Mouse (Mus musculus): ENCODE results near the gene Psg20. TPM values are rescaled to one million over a fixed set of nuclear protein-coding genes. Genes with fewer than 3 reads are reported as not detected.

Psg20 gene
- not detected in 2 replicates for total RNA-seq (2012; rRNA removed)
- not detected for polyA plus RNA-seq (2012; ENCODE audit: insufficient read depth in 1 of 2, insufficient read length in 2 of 2, low read depth in 1 of 2, low replicate concordance in 2 of 2, missing spikeins in 1 of 2)

DNA sequence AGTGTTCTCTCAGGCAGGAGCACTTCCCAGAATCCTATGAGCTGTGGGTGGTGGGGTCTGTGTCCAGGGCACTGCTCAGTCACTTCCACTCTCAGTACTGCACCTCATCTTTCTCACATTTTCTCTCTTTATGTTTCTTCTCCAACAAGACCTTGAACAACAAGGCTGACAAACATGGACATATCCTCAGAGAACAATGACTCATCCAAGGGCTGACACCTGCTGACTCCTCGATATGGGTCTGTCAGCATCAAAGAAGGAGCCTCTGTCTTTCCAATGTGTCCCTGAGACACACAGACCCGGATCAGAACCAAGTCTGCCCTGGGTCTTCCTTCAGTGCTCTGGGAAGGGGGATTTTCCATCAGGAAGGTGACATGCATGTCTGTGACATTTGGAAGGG, at the start of gene Psg20:
Psg20 (minus strand) TSS at position 101 of the 400 bp plus-strand sequence.
- TF ChIP-seq MAX (IDR thresholded peaks at IDR 0.05; ENCODE audit: low read length) (no peak), ZNF384 (IDR thresholded peaks at IDR 0.05; ENCODE audit: low read depth, low read length) (no peak), CTCF (IDR thresholded peaks at IDR 0.05 in 2 of 3, conservative IDR thresholded peaks at IDR 0.05 in 1 of 3; ENCODE audit: control insufficient read depth in 1 of 3, insufficient read depth in 1 of 3, low read depth in 2 of 3, low read length in 3 of 3, poor library complexity in 1 of 3, severe bottlenecking in 1 of 3) (no peak)
- no peak within 1 kb of the TSS for H3K4me3 ChIP-seq (ENCODE audit: control insufficient read depth in 1 of 2, insufficient read depth in 1 of 2, low read depth in 2 of 2, low read length in 2 of 2)

DNA sequence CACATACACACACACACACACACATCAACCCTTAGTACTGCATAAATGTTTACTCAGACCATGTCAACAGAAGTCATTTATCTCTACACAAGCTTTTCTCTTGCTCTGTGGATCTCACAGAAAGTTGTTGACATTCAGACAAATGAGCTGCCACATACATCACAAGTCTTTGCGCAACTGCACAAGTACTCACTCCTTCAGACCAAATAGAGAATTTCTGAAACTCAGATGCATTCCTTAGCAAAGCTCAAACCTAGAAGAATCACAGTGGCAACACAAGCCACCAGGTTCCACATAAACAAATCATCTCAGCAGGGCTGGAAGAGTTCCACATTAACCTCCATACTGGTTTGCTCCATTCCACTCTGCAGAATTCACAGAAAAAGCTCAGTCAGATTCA, 48.5 kb upstream of the Psg20 start:
- Histone ChIP-seq H3K4me1 (ENCODE audit: control insufficient read depth in 1 of 2, insufficient read depth in 2 of 2, low read length in 2 of 2) (no peaks in the 10 kb centered on the region), H3K9ac (ENCODE audit: control insufficient read depth, low read depth, low read length, poor library complexity, severe bottlenecking) (no peak overlapping the region), H3K27me3 (ENCODE audit: control insufficient read depth in 1 of 2, insufficient read depth in 2 of 2, low read length in 2 of 2) (no peaks in the 10 kb centered on the region), H3K4me3 (ENCODE audit: control insufficient read depth in 1 of 2, insufficient read depth in 1 of 2, low read depth in 2 of 2, low read length in 2 of 2) (no peak overlapping the region), H3K36me3 (ENCODE audit: control insufficient read depth in 1 of 2, insufficient read depth in 2 of 2, low read length in 2 of 2) (no peaks in the 10 kb centered on the region), H3K79me2 (ENCODE audit: control insufficient read depth, insufficient read depth, low read length, poor library complexity) (no peaks in the 10 kb centered on the region), H3K27ac (ENCODE audit: control insufficient read depth, low read depth, low read length) (no peak overlapping the region), H3K9me3 (replicated peaks; ENCODE audit: insufficient read depth, low read length) (no peaks in the 10 kb centered on the region)
- TF ChIP-seq NELFE (IDR thresholded peaks at IDR 0.05; ENCODE audit: low read depth, low read length) = no peak
- TF ChIP-seq MYC (IDR thresholded peaks at IDR 0.05; ENCODE audit: low read depth, low read length) = no peak
- no peak for TF ChIP-seq MXI1 (IDR thresholded peaks at IDR 0.05; ENCODE audit: low read depth, low read length)
- no peak for TF ChIP-seq NRF1 (IDR thresholded peaks at IDR 0.05; ENCODE audit: insufficient read depth, low read depth, low read length, poor library complexity, severe bottlenecking)
- TF ChIP-seq POLR2AphosphoS2 (IDR thresholded peaks at IDR 0.05; ENCODE audit: low read length) = no peak
- no peak for TF ChIP-seq CHD2 (IDR thresholded peaks at IDR 0.05; ENCODE audit: low read length)
- no peak for TF ChIP-seq JUND (IDR thresholded peaks at IDR 0.05; ENCODE audit: low read depth, low read length)
- TF ChIP-seq SIN3A (IDR thresholded peaks at IDR 0.05; ENCODE audit: low read length) = no peak
- TF ChIP-seq BHLHE40 (IDR thresholded peaks at IDR 0.05; ENCODE audit: borderline replicate concordance, low read depth, low read length) = no peak
- TF ChIP-seq RCOR1 (IDR thresholded peaks at IDR 0.05; ENCODE audit: low read depth, low read length) = no peak
- TF ChIP-seq ZKSCAN1 (IDR thresholded peaks at IDR 0.05; ENCODE audit: low read depth, low read length) = no peak
- no peak for TF ChIP-seq MEF2A (IDR thresholded peaks at IDR 0.05; ENCODE audit: extremely low read depth, insufficient replicate concordance, low read depth, low read length, poor library complexity, severe bottlenecking)
- no peak for TF ChIP-seq ZMIZ1 (IDR thresholded peaks at IDR 0.05; ENCODE audit: low read depth, low read length)
- TF ChIP-seq GABPA (IDR thresholded peaks at IDR 0.05; ENCODE audit: low read depth, low read length) = no peak
- no peak for TF ChIP-seq MAZ (IDR thresholded peaks at IDR 0.05; ENCODE audit: low read depth, low read length)
- TF ChIP-seq TCF12 (IDR thresholded peaks at IDR 0.05; ENCODE audit: low read depth, low read length) = no peak
- TF ChIP-seq GATA1 (IDR thresholded peaks at IDR 0.05; ENCODE audit: low read depth, low read length) = no peak
- no peak for TF ChIP-seq TBP (IDR thresholded peaks at IDR 0.05; ENCODE audit: low read depth, low read length)
- no peak for TF ChIP-seq HCFC1 (IDR thresholded peaks at IDR 0.05; ENCODE audit: low read depth, low read length)
- no peak for TF ChIP-seq POLR2A (IDR thresholded peaks at IDR 0.05; ENCODE audit: control insufficient read depth in 1 of 2, insufficient read depth in 1 of 2, low read depth in 1 of 2, low read length in 2 of 2, poor library complexity in 1 of 2)
- no peak for DNase-seq (ENCODE audit: low read depth, low spot score)

More for the DNA sequence above, at the start of gene Psg20:
- no peak for DNase-seq (ENCODE audit: low read depth, low spot score)
- H3K27ac ChIP-seq (ENCODE audit: control insufficient read depth, low read depth, low read length) = no peak within 1 kb of the TSS
- no peaks in the 10 kb centered on the region for H3K36me3 ChIP-seq (ENCODE audit: control insufficient read depth in 1 of 2, insufficient read depth in 2 of 2, low read length in 2 of 2)
- no peaks in the 10 kb centered on the region for H3K9me3 ChIP-seq (replicated peaks; ENCODE audit: insufficient read depth, low read length)
- no peaks in the 10 kb centered on the region for H3K79me2 ChIP-seq (ENCODE audit: control insufficient read depth, insufficient read depth, low read length, poor library complexity)
- no peaks in the 10 kb centered on the region for H3K27me3 ChIP-seq (ENCODE audit: control insufficient read depth in 1 of 2, insufficient read depth in 2 of 2, low read length in 2 of 2)
- H3K4me1 ChIP-seq (ENCODE audit: control insufficient read depth in 1 of 2, insufficient read depth in 2 of 2, low read length in 2 of 2) = no peaks in the 10 kb centered on the region
- H3K9ac ChIP-seq (ENCODE audit: control insufficient read depth, low read depth, low read length, poor library complexity, severe bottlenecking) = no peak within 1 kb of the TSS

All from MEL (cell line).